Mouse (Mus musculus) lung, postnatal 25 days (tissue): Measurements from ENCODE around the gene Iqgap2.

Experiments used
- DNase-seq: peaks from one replicate; pipeline ENCODE4 v3.0.0; 2022; ENCODE audit warnings: low spot score

Iqgap2 gene

DNA sequence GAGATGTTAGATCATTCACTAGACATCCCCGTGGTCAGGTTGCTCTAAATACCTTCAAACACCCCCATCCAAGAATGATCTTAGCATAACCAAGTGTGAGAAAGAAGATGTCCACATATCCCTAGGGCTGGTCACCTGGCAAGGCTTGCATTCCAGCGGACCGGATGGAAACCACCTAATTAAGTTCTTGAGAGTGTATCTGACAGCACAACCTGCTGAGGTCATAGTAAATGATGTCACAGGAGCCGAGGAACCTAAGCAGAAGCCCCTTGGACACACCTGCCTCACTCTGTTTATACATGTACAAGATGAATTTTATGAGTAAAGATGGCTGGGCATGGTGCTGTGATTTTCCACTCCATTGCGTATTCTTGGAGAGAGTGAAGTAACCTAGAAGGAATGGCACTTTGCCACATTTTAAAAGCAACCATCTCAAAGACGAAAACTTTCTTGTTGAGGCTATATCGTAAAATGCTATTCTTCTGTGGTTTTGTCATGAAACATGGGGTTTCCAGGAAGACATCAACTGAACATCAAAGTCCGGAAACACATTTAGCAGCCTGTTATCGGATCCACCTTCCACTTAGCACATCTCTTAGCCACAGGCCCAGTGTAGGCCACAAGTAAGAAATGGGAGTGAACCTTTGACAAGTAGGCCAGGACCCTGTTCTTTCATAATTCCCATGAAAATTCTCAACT is 179.0 kb downstream of the Iqgap2 start:
- DNase-seq = no peak

DNA sequence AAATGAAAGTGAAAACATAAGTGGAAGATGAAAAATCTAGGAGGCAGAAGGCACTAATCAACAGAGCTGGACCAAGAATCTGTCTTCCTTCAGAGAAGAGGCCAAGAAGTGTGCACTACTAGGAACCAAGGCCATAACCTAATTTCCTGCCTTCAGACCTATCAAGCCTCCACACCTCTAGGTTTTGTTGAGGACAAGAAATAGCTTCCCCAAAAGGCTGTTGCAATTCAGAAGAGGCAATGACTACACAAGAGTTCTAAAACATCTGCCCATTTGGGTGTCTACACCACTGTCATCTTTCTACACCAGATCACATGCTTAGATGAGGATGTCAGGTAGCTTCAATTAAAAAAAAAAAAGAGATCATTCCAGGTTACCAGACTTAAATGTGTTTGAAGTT is 179.7 kb downstream of the Iqgap2 start:
- no peak for DNase-seq

DNA sequence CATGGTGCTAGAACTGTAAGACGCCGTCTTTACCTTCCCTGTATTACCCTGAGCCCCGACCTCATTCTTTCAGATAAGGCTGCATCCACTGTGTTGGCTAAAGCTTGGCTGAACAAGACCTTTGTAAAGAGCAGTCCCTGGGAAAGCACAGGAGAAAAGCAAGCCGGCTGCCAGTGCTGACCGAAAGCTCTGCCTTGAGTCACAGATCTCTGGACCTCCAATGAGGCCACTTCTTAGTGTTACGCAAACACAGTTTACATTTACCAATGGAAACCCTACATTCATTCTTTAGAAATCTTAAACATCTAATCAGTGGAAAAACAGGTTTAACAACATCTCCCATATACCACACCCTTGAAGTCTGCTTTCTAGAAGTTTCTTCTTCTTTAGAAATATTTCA is 186.1 kb downstream of the Iqgap2 start:
- no peak for DNase-seq

DNA sequence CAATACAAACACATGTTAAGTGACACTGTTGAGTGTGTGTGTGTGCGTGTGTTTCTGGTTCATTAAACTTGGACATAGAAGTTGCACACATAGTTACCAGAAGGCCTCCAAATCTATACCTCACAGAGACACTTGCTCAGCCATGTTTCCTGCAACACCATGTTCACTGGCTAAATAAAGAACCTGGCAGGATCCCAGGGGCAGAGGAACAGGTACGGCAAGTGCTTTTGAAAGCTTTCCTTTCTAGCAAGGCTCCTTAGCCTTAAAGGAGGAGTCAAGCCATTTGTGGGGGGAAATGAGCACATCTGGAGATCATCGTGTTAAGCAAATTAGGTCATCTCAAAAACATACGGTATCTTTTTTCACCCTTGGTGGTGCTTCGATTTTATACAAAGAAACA is 188.3 kb downstream of the Iqgap2 start:
- DNase-seq = no peak

DNA sequence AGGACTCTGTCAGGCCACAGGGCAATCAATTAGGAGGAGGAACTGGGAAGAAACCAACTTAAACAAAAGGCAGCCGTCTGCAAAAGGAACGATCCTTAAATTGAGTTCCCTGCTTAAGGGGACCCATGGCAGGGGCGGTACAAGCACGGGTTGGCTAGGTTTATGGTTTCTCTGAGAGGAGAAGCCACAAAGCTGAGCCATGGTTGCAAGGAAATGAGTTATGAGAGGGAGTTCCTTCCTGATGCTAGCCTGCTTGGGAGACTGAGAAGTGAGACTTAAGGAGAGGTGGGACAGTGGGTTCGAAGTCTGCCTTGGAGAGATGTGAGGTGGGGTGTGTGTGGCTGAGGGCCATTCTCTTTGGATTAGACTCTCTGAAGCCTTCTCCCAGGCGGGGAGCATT is 193.8 kb downstream of the Iqgap2 start:
- no peak for DNase-seq

DNA sequence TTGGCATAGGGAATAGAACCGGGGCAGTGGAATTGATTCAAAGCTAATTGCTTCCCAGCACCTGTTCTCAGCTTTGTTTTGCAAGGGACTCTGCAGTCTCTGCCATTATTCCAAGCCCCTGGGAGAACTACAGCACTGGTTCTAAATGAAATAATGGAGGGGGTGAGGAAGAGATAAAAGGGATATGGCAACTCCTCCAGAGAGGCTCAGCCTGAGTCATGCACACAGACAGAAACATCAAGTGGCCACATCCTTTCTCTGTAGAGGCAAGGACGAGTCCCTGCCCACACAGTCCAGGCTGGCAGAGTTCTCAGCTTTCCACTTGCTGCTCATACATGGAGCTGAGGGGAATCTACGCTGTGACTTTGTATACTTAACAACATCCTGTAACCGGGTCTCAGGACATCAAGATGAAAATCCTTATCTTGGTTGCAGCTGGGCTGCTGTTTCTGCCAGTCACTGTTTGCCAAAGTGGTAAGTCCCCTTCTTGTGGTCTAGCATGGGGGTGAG is 195.0 kb downstream of the Iqgap2 start, which contains the start of gene F2rl2:
Gene F2rl2, plus strand, starts transcription at position 200 of the 510 bp plus-strand sequence.
- peak; percentile 34 for DNase-seq

DNA sequence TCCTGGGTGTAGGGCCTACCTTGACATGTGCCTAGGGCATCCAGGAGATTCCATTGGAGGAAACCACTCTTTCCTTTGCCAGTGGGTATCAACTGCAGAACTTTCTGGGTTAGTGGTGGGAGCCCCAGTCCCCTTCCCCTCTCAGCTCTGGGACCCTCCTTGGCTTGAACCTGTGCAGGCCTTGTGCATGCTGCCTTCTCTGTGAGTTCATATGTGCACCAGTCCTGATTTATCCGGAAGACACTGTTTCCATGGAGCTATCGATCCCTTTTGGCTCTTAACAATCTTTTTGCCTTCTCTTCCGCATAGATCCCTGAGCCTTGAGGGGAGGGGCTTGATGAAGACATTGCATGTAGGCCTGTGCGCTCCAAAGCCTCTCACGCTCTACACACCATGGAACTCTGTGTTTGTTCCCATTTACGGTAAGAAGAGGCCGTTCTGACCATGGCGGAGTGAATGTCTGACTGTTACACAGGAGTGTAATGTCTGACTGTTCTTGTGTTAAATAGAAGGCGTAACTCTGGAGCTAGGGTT is 195.5 kb downstream of the Iqgap2 start:
- DNase-seq = no peak

DNA sequence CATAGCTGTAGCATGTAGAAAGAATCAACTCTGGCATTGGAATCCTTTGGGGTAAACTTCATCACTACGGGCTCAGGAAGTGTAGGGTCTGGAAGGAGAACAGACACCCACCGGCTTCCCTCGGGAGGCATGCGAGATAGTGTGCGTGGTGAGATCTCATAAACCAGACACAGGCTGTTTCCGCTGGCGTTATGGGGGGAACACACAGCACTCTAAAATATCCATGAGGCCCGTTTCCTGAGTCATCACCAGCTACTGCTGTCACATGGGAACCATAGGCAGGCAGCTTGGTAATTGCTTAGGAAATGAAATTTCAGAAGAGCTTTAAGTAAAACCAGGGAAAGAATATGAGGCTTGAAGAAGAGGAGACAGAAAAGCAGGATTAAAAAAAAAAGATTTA is 199.5 kb downstream of the Iqgap2 start:
- DNase-seq = no peak

DNA sequence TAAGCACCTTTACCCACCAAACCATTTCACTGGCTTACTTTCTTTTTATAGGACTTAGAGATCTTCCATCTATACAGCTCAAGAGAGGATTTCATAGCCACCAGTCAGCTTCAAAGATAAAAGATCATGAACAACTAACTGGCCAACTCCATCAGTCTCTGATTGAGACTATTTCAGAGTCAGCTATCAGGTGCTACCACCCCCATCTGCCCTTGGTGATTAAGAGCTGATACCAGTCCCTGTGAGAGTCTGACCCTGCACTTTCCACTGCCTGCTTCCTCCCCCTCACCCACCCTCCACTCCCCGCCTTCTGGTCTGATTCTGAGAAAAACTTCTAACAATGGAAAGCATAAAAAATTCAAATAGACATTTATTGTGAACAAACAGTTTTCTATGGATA is 203.1 kb downstream of the Iqgap2 start:
- DNase-seq = no peak

DNA sequence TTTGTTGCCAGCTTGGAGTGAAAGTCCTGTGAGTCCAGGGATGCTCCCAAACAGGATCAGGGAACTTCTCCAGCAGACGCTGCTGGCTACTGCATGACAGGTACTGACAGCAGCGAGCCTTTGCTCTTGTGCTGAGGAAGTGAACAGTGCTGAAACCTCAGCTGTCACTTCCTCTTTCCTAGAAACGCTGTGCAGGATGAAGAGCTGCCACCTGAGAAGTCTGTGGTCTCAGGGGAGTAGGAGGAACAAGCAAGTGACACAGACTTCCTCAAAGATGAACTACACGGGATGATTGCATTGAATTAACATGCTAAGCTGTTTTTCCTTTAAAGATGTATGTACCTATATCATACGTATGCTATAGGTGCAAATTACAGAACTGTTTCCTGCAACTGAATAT is 206.0 kb downstream of the Iqgap2 start:
- peak; percentile 65 for DNase-seq

DNA sequence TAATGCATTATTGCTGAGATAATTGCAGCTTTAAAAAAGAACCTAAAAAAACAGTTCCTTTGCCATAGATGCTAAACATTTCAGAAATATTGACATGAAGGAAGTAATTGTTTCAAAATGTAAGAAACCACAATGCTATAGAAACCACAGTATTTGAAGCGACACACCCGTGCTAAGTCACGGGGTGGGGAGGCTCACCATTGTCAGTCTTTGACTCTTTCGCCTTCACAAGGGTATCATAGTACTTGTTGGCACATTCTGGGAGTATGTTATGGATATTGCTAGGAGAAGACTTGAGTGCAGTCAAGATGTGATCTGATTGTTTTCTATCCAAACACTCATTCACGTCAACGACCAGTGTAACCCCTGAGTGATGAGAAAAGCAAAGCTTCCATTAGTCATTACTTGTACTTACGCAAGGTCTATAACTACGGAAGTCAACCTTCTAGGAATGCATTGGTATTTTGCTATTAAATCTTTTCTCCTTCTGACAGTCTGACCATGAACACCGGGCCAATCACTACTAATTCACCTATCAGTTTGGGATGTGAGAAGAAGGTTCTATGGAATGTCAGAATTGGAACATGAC is 207.0 kb downstream of the Iqgap2 start:
- no peak for DNase-seq

DNA sequence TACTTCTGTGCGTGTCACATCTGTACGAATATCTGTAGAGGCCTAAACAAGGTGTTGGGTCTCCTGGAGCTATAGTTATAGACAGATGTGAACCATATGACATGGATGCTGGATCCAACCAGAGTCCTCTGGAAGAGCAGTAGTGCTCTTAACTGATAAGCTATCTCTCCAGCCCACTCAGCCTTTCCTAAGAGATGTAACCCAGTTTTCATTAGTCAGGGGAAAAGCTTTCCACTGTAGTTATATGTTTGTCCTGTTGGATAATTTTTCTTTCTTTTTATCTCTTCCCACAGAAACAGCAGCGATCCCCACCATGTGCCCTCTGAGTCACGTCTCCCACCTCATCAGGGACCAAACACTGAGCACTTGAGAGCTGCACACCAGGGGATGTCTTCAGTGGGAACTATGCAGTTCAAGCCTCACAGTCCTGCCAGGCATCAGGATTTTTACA is 212.2 kb downstream of the Iqgap2 start:
- DNase-seq = no peak

DNA sequence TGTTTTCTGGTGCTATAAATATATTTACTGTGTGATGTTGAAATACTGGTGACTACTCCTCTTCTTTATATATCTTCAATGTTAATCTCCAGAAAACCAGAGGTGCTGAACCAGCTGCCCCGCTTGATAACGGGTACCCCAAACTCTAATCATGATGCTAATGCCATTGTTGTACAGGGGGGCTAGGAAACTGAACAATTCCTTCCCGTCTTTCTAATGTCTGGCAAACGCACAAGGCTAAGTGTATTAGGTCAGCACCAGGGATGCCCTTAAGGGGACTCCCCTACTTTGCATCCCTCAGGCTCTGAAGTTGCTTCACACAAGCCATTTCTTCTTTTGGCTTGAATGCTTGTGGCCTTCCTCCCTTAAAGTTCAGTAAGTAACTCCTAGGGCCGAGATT is 212.6 kb downstream of the Iqgap2 start:
- DNase-seq = no peak

DNA sequence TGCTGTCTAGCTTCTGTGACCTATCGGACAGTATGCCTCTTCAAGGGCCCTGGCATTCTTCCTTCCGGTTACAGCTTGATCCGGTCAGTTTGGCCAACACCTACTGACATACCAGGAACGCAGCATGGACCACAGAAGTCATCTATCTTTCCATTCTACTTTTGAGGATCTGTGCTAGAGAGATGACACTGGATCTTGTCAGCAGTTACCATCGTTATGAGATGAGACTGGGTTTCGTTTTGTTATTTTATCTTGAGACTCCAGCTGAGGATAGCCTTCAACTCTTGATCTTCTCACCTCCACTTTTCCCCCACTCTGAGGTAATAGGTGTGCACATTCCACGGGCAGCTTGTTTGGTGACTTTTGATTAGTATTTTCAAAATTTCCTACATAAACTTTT is 219.3 kb downstream of the Iqgap2 start:
- DNase-seq = no peak

DNA sequence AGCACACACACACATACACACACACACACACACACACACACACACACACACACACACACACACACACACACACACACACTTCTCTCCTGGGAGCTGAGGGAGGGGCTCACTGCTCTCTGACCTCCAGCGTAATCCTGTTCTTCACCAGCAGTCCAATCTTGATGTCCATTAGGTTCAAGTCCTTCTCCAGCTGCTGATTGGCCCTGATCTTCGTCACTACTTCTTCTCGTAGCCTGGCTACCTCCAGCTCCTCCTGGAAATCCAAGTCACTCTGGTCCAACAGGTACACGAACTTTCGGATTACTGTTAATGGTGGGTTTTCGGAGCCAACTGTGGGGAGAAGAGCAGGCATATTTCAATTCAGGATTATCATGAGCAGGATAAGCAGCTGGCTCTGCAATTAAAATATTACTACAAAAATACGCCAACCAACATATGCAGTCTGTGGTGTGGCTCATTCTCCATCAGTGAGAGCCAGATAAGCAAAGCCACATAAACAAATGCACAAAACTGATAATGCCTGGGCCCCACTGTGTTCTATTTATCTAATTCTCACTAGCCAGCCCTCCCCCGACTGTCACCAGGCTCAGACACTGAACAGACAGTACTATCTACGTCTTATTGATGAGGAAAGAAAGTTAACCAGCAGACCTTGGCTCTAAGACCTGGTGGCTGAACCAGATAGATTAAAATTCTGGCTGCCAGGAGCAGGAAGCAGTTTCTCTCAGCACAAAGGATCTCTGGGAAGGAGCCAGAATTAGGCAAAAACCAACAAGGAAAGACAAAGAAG is 220.4 kb downstream of the Iqgap2 start:
- no peak for DNase-seq

DNA sequence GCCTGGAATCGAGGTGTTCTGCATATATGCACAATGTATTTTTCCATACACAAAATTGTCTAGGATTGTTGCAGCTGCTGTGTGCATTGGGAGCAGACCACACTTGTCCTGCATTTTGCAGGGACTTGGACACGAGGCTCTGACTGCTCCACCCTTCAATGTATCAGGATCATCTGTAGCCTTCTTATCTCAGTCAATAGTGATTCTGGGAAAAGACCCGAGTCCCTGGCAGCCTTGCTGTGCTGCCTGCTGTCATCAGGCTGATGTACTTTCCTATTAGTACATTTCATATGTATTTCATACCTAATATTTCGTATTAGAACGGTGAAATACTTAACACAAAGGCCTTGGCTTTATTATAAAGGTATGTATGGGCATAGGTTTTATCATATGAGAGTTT is 221.2 kb downstream of the Iqgap2 start:
- DNase-seq = no peak

DNA sequence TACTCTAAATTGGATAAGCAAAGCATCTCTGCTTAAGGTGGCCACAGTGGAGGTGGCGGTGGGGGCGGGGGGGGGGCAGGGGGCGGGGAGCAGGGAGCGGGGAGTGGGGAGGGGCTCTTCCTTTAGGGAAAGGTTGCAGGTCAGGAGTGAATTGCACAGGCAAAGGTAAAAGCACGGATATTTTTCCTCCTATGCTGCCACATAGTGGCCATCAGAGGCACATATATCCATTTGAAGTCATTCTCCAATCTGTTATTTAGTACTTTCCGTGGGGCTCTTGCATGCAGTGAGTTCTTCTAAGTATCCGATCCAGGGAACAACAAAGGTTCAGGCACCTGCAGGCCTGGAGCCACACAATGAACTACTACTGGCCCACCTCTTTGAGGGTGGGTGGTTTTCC is 224.5 kb downstream of the Iqgap2 start:
- peak; percentile 23 for DNase-seq

DNA sequence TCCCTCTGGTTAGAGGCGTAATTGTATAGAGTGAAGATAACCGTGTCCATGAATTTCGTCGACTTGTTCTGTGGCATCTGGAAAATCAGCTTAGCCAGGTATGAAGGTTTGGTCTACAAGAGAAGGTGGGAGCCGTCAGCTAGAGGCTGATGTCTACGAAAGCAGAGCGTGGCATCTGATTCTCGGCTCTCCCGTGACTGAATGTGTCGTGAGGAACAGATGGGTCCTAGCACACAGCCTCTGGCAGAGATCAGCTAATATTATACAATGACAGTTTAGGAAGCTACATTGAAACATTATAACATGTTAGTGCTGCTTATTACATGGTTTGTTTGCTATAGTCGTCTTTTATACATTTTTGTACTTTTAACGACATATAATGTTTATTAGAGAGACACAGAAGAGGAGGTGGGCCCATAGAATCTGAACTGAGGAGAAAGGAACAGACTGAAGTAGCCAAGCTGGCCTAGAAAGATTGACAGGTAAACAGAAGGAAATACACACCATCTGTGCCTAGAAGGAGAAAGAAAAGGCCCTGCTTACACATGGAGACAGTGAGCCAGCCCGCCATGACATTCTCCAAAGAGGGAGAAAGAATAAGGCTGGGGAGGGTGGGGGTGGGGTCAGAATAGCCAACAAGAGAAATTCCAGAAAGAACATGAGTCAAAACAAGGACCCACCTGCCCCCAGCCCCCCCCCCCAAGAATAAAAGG is 225.9 kb downstream of the Iqgap2 start:
- no peak for DNase-seq

DNA sequence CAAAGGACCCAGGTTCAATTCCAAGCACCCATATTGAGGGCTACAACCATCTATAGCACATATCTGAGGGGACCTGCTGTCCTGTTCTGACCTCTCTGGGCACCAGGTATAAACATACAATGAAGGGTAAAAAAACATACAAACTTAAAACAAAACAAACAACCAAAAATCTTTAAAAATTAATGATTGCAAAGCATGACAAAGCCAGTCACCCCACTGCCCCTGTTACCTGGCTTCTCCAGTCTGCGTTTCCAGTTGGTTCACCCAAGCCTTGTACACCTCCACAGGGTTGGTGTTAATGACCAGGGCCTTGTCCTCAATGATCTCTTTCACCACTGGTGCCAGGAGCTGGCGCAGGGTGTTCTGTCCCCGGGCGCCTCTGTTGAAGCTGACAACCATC is 227.9 kb downstream of the Iqgap2 start:
- DNase-seq = no peak

DNA sequence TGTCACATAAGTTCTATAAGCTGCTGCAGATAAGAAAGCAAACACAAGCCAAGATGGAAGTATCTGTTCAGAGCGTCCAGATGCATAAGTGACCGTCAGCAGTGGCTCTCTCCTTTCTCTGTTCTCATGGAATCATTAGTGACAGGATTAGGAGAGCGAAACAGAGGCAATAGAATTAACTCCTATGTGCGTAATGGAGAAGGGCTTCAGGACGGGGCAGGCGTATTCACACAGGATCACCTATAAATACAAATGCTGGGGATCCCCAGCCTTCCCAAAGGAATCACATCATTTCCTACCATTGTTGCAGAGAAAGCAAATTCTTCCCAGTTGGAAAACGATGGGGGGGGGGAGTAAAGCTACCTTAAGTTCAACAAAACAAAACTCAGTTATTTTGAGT is 232.3 kb downstream of the Iqgap2 start:
- no peak for DNase-seq

DNA sequence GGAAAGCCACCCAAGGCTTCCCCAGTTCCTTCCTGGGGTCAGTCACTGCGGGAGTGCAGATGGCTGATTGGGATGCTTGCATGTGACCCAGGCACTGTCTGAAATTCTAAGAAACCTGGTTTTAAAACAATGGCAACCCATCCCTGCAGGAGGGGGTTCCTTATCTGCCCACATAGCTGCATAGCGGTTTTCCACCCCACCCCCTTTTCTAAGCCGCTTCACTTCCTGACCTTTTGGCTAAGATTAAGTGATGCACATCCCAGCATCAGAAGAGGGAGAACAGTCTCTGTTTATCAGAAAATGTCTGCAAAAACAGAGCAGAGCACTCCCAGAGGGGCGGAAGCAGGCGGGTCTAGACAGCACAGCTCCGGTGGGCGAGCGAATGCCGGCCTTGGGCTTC is 234.6 kb downstream of the Iqgap2 start:
- no peak for DNase-seq

DNA sequence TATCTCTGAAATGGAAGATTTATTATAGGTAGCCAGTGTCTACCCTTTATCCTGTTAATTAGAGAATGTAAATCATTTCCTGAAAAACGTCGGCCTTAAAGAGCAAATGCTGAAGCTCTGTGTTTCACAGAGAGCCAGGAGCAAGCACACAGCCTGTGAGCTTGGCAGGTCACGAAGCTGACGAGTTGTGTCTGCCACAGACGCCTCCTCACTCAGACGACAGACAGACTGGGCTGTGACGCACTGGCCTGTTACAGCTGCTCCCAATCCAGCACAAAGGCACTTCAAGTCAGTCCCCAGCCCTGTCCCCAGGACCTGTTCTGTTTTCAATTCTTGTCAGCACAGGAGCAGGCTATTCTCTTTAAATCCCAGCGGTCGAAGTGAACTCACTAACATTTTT is 236.4 kb downstream of the Iqgap2 start:
- DNase-seq = no peak
